Mouse (Mus musculus) fibroblast of lung, adult 2 months (primary cell): ENCODE data around the gene Hoxa11.

Experiments
- DNase-seq: peaks from one replicate; pipeline ENCODE4 v3.0.0-alpha.2; 2011; ENCODE audit warnings: low read depth

Hoxa11 gene

GRCm38 (mm10) chr6:52245757-52246142, at the start of gene Hoxa11:
TSS of gene Hoxa11 (minus strand) at chr6:52245810.
- no peak for DNase-seq

- peak; percentile 27 for DNase-seq
Observed at GRCm38 (mm10) chr6:52294616-52295015, 49.0 kb upstream of the Hoxa11 start.

- DNase-seq: no peak
Observed at GRCm38 (mm10) chr6:52292328-52292727, 46.7 kb upstream of the Hoxa11 start.

- DNase-seq: no peak
Observed at GRCm38 (mm10) chr6:52291021-52291860, 45.6 kb upstream of the Hoxa11 start.

DNA sequence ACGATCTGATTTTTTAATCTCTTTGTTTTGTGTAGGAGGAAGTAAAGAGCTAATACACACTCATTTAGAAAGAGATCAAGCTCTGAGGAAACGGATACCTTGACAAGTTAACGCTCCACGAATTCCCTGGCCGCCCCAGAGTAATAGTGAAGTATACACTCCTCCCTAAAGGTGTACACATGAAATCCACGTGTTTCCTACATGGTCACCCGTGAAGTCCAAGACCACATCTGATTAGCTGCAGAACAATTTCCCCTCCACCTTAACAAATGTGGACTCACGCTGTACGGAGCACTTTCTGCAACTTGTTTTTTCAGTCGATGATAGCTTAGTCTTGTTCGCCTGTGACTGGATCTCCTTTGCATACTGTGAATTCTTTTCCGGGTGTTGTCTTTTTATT, 44.6 kb upstream of the Hoxa11 start:
- DNase-seq: no peak

GRCm38 (mm10) chr6:52283896-52284295, 38.3 kb upstream of the Hoxa11 start:
- no peak for DNase-seq

DNA sequence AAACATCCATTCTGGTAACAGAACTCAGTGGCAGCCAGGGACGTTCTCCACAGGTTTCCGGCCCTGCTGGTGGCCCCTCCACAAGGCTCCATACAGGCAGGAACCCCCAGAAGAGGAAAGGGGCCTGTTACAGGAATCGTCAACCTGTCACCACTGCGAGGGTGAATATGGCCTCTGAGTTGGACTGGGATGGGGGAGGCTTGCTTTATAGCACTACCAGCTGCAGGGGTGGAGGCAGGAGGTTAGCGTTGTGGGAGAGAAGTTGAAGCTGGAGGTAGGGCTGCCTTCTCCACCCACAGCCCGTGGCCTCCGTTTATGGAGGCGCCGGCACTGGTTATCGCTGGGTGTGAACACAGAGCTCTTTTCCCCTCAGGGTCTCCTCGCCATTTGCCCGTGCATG, 35.5 kb upstream of the Hoxa11 start:
- no peak for DNase-seq

- no peak for DNase-seq
Observed at GRCm38 (mm10) chr6:52276920-52277319, 31.3 kb upstream of the Hoxa11 start.

DNA sequence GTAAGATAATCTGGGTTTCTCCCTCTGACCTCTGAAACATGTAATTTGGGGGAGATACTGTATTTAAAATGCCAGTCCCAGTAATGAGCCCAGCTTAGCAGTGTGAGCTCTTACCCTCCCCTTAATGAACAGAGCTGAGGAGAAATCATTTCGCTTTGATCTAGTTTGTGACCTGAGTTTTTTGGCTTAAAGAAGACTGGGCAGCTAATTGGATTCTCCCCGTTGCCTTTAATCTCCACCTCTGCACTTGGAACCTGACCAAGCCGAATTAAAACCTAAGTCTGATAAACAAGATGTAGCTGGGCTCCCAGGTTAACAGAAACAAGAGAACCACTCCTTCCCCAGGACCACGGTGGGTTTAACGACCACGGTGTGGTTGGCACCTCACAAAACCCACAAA, 30.8 kb upstream of the Hoxa11 start:
- no peak for DNase-seq

GRCm38 (mm10) chr6:52275563-52276280, 30.1 kb upstream of the Hoxa11 start:
- DNase-seq: no peak

DNA sequence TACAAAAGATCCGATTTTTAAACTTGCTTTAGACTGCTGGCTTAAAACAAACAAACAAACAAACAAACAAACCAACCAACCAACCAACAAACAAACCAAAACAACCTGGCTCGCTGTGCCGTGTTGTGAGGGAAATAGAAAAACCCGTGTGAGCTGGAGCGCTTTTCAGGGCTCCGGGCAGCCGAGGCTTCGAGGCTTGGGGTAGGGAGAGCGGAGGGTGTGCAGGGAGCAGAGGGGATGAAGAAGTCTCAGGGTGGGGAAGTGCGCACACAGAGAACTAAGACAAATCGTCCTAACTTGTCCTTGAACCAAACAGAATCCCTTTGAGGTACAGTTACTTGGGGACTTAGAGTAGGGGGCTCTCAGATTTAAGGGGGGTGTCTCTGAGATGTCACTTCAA, 29.0 kb upstream of the Hoxa11 start:
- no peak for DNase-seq

- DNase-seq: no peak
Observed at GRCm38 (mm10) chr6:52273656-52274280, 28.2 kb upstream of the Hoxa11 start.

- no peak for DNase-seq
Observed at GRCm38 (mm10) chr6:52272766-52273655, 27.4 kb upstream of the Hoxa11 start.

GRCm38 (mm10) chr6:52270494-52271480, 25.2 kb upstream of the Hoxa11 start:
- DNase-seq: peak; percentile 38

- DNase-seq: no peak
Observed at GRCm38 (mm10) chr6:52268756-52269155, 23.1 kb upstream of the Hoxa11 start.

GRCm38 (mm10) chr6:52268341-52268740, 22.7 kb upstream of the Hoxa11 start:
- DNase-seq: no peak

DNA sequence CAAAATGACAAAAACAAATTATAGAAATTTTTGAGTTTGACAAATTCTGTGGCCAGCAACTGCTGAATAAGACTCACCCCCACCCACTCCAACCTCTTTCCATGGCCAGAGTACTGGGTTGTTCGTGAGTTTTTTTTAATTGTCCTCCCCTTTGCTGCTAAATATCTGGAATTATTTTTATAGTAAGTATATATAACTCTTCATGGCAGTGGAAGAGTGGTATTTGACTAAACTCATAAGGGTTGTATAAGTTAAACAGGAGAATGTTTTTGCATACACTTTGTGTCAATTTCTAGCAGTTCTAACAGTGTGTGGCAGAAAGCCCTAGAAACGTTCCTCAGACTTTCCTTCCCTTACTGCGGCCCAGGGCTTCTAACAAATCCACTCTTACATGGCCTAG, 22.1 kb upstream of the Hoxa11 start:
- DNase-seq: no peak

DNA sequence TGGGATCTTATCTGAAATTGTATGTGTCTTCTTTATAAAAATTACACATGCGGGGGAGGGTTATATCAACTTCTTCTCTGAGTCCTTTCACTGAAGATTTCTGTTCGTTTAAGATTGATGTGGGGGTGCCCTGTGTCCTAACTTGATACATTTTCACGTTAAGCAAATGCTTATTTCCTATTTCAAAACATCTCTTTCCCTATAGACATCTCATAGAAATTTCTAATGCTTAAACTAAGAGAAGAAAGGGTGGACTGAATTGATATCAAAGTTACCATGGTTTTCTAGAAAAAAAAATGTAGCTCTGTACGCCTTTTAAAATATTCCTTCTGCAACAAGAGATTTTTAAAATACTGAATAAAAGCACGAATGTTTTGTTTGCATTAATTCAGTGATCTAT, 21.6 kb upstream of the Hoxa11 start:
- DNase-seq: no peak

DNA sequence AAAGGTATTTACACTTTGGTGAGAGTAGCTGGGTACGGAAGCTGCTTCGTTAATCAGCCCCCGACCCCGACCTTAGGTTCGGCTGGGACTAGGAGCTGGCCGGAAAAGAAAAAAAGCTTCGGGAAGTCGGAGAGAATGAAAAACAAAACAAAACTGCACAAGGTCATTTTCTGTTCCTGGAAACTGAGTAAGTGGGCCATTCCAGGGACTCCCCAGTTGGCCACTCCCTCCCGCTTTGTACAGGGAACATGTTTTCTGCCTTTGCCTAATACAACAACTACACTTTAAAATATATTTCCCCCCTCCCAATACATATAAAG, 21.0 kb upstream of the Hoxa11 start:
- no peak for DNase-seq

DNA sequence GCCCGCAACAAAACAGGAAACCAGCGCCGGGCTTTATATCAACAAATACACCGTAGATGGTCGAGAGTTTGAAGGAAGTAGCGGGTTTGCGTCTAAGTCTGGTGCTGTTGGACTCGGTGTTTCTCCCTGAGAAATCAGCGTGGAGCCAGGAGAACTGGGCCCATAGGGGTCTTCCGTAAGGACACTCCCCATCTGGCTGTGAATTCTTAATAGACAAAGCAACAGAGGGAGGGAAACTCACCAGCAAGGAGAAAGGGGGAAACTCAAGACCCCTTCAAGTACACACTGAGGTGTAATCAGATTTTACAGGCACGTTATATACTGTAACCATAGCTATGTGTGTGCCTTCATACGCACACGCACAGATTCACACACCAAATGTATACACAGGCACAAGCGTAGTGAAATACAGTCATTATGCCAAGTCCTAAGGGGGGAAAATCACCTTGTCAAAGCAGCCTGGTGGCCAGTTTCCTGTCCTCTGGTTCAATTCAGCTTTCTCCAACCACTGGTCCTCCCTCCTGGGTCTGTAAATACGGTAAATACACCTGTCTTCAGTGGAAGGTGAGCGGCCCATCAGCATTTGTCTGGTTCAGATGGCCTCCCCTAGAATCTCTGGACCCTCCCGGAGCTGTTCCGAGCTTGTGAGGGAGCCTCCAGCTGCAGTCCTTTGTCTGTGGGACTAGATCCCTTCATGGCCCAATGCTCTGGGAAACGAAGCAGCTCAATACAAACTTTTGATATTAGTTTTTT, 20.5 kb upstream of the Hoxa11 start:
- DNase-seq: no peak
